Mouse (Mus musculus): ENCODE data around the gene Aph1b.

- TF ChIP-seq CTCF (IDR thresholded peaks at IDR 0.05; ENCODE audit: low read depth, low read length): no peak
- no peak for TF ChIP-seq POLR2A (IDR thresholded peaks at IDR 0.05; ENCODE audit: extremely low read depth, insufficient read depth, low read length)
These were observed 24.6 kb downstream of the Aph1b start for GRCm38 (mm10) chr9:66770701-66771100.

Measured in liver, adult 2 months (tissue).